Mouse (Mus musculus): ENCODE measurements around the gene Atp5l. TPM values are rescaled to one million over a fixed set of nuclear protein-coding genes. Genes with fewer than 3 reads are reported as not detected.
A peak's percentile ranks its signal among the peaks of the same experiment; 100 is the strongest.
"Not testable (repeated sequence)": the region's sequence is repeated elsewhere in the genome, so short reads cannot be mapped to it uniquely, and the experiment has no call there.

The Atp5l gene
- 1,009 and 1,200 TPM in 2 replicates for polyA plus RNA-seq (2015; fragmentation: Nextera tagmentation; extraction: Ambion mirVana)

- peak within 1 kb of the TSS; percentile 88 for H3K27ac ChIP-seq (replicated peaks)
- H3K9me3 ChIP-seq: no peaks in the 10 kb centered on the region
- H3K36me3 ChIP-seq: peaks cover 16% of the 10 kb centered on the region
- no peaks in the 10 kb centered on the region for H3K27me3 ChIP-seq (replicated peaks)
- H3K4me1 ChIP-seq: peaks cover 18% of the 10 kb centered on the region
- under 1% methylated on average over 48 of the region's 48 CpGs for WGBS
- peak; percentile 72 for ATAC-seq (ENCODE audit: extremely low read depth, insufficient number of reproducible peaks, low FRiP score, low TSS enrichment)
- peak within 1 kb of the TSS; percentile 77 for H3K4me3 ChIP-seq
- H3K9ac ChIP-seq: peak within 1 kb of the TSS; percentile 92
- peak within 1 kb of the TSS; percentile 78 for H3K4me2 ChIP-seq
Measured at GRCm38 (mm10) chr9:44920374-44921122, at the start of gene Atp5l. Atp5l (minus strand) TSS chr9:44920742.

- no peak for ATAC-seq (ENCODE audit: extremely low read depth, insufficient number of reproducible peaks, low FRiP score, low TSS enrichment)
Measured at GRCm38 (mm10) chr9:44969450-44969849, 48.9 kb upstream of the Atp5l start.

GRCm38 (mm10) chr9:44967763-44968162 lies 47.2 kb upstream of the Atp5l start:
- H3K9me3 ChIP-seq; H3K9ac ChIP-seq; ATAC-seq (ENCODE audit: extremely low read depth, insufficient number of reproducible peaks, low FRiP score, low TSS enrichment); H3K4me3 ChIP-seq; H3K36me3 ChIP-seq; H3K4me2 ChIP-seq; H3K27ac ChIP-seq (replicated peaks): not testable (repeated sequence)
- WGBS: 79% methylated on average over 5 of the region's 5 CpGs
- H3K27me3 ChIP-seq (replicated peaks): peaks cover 25% of the 10 kb centered on the region
- peaks cover 16% of the 10 kb centered on the region for H3K4me1 ChIP-seq

More at GRCm38 (mm10) chr9:44969450-44969849, 48.9 kb upstream of the Atp5l start:
- no peak overlapping the region for H3K4me2 ChIP-seq
- no peak overlapping the region for H3K4me3 ChIP-seq
- peaks cover 42% of the 10 kb centered on the region for H3K27me3 ChIP-seq (replicated peaks)
- no peak overlapping the region for H3K9ac ChIP-seq
- no peaks in the 10 kb centered on the region for H3K9me3 ChIP-seq
- WGBS: 57% methylated on average over 1 of the region's 1 CpGs
- no peaks in the 10 kb centered on the region for H3K36me3 ChIP-seq
- peaks cover 11% of the 10 kb centered on the region for H3K4me1 ChIP-seq
- no peak overlapping the region for H3K27ac ChIP-seq (replicated peaks)

- H3K9me3 ChIP-seq: no peaks in the 10 kb centered on the region
- H3K4me2 ChIP-seq: no peak overlapping the region
- no peak overlapping the region for H3K9ac ChIP-seq
- peaks cover 16% of the 10 kb centered on the region for H3K4me1 ChIP-seq
- H3K4me3 ChIP-seq: no peak overlapping the region
- peaks cover 17% of the 10 kb centered on the region for H3K36me3 ChIP-seq
- WGBS: 20% methylated on average over 3 of the region's 3 CpGs
- H3K27ac ChIP-seq (replicated peaks): no peak overlapping the region
- no peak for ATAC-seq (ENCODE audit: extremely low read depth, insufficient number of reproducible peaks, low FRiP score, low TSS enrichment)
- peaks cover 18% of the 10 kb centered on the region for H3K27me3 ChIP-seq (replicated peaks)
Measured at GRCm38 (mm10) chr9:44966815-44967242, 46.3 kb upstream of the Atp5l start.

- peaks cover 25% of the 10 kb centered on the region for H3K36me3 ChIP-seq
- peaks cover 10% of the 10 kb centered on the region for H3K27me3 ChIP-seq (replicated peaks)
- H3K4me2 ChIP-seq: peak overlapping the region; percentile 95
- peak overlapping the region; percentile 77 for H3K9ac ChIP-seq
- peak overlapping the region; percentile 89 for H3K4me3 ChIP-seq
- H3K27ac ChIP-seq (replicated peaks): peak overlapping the region; percentile 32
- WGBS: 14% methylated on average over 10 of the region's 10 CpGs
- peaks cover 16% of the 10 kb centered on the region for H3K4me1 ChIP-seq
- no peaks in the 10 kb centered on the region for H3K9me3 ChIP-seq
- no peak for ATAC-seq (ENCODE audit: extremely low read depth, insufficient number of reproducible peaks, low FRiP score, low TSS enrichment)
Measured at GRCm38 (mm10) chr9:44965833-44966466, 45.4 kb upstream of the Atp5l start.

- 1% methylated on average over 39 of the region's 39 CpGs for WGBS
- ATAC-seq (ENCODE audit: extremely low read depth, insufficient number of reproducible peaks, low FRiP score, low TSS enrichment): peak; percentile 86
- H3K27ac ChIP-seq (replicated peaks): peak within 1 kb of the TSS; percentile 60
Measured at GRCm38 (mm10) chr9:44965126-44965832, 44.7 kb upstream of the Atp5l start, which contains the start of gene Ube4a. Ube4a (minus strand) TSS chr9:44965600.

GRCm38 (mm10) chr9:44954432-44954831 lies 33.9 kb upstream of the Atp5l start:
- Histone ChIP-seq H3K27me3 (replicated peaks) (no peaks in the 10 kb centered on the region), H3K4me2 (no peak overlapping the region), H3K4me1 (no peaks in the 10 kb centered on the region), H3K36me3 (peaks cover 94% of the 10 kb centered on the region), H3K9me3 (no peaks in the 10 kb centered on the region), H3K27ac (replicated peaks) (no peak overlapping the region), H3K4me3 (no peak overlapping the region), H3K9ac (no peak overlapping the region)
- no peak for ATAC-seq (ENCODE audit: extremely low read depth, insufficient number of reproducible peaks, low FRiP score, low TSS enrichment)
- WGBS: 88% methylated on average over 3 of the region's 3 CpGs

More at GRCm38 (mm10) chr9:44965126-44965832, 44.7 kb upstream of the Atp5l start, which contains the start of gene Ube4a:
- H3K9ac ChIP-seq: peak within 1 kb of the TSS; percentile 91
- H3K4me1 ChIP-seq: peaks cover 16% of the 10 kb centered on the region
- H3K4me2 ChIP-seq: peak within 1 kb of the TSS; percentile 95
- H3K4me3 ChIP-seq: peak within 1 kb of the TSS; percentile 89
- H3K9me3 ChIP-seq: no peaks in the 10 kb centered on the region
- H3K36me3 ChIP-seq: peaks cover 32% of the 10 kb centered on the region
- peaks cover 4% of the 10 kb centered on the region for H3K27me3 ChIP-seq (replicated peaks)

GRCm38 (mm10) chr9:44947836-44948235 lies 27.3 kb upstream of the Atp5l start:
- H3K36me3 ChIP-seq: peaks cover 98% of the 10 kb centered on the region
- no peaks in the 10 kb centered on the region for H3K9me3 ChIP-seq
- H3K4me1 ChIP-seq: no peaks in the 10 kb centered on the region; the same call in 1 of the 2 replicates
- H3K27me3 ChIP-seq (replicated peaks): no peaks in the 10 kb centered on the region
- H3K4me3 ChIP-seq: no peak overlapping the region
- no peak for ATAC-seq (ENCODE audit: extremely low read depth, insufficient number of reproducible peaks, low FRiP score, low TSS enrichment)
- H3K27ac ChIP-seq (replicated peaks): no peak overlapping the region
- no peak overlapping the region for H3K4me2 ChIP-seq
- no peak overlapping the region for H3K9ac ChIP-seq
- 87% methylated on average over 5 of the region's 5 CpGs for WGBS

- Histone ChIP-seq H3K27ac (replicated peaks) (no peak overlapping the region), H3K27me3 (replicated peaks) (no peaks in the 10 kb centered on the region), H3K4me2 (no peak overlapping the region), H3K4me1 (peaks cover 7% of the 10 kb centered on the region), H3K9me3 (no peaks in the 10 kb centered on the region), H3K4me3 (no peak overlapping the region), H3K36me3 (peaks cover 98% of the 10 kb centered on the region), H3K9ac (no peak overlapping the region)
- ATAC-seq (ENCODE audit: extremely low read depth, insufficient number of reproducible peaks, low FRiP score, low TSS enrichment): no peak
- 86% methylated on average over 7 of the region's 7 CpGs for WGBS
Measured at GRCm38 (mm10) chr9:44946185-44946695, 25.7 kb upstream of the Atp5l start.

GRCm38 (mm10) chr9:44942421-44942820 lies 21.9 kb upstream of the Atp5l start:
- Histone ChIP-seq H3K36me3 (peaks cover 98% of the 10 kb centered on the region), H3K9me3 (no peaks in the 10 kb centered on the region), H3K27me3 (replicated peaks) (no peaks in the 10 kb centered on the region), H3K9ac (no peak overlapping the region), H3K4me1 (peaks cover 7% of the 10 kb centered on the region), H3K4me3 (no peak overlapping the region), H3K27ac (replicated peaks) (0 out of 2 replicates have a peak overlapping the region, but pooled peaks have one; percentile 12), H3K4me2 (no peak overlapping the region)
- WGBS: 83% methylated on average over 4 of the region's 4 CpGs
- no peak for ATAC-seq (ENCODE audit: extremely low read depth, insufficient number of reproducible peaks, low FRiP score, low TSS enrichment)

GRCm38 (mm10) chr9:44941756-44942155 lies 21.2 kb upstream of the Atp5l start:
- Histone ChIP-seq H3K4me2 (no peak overlapping the region), H3K4me1 (peaks cover 7% of the 10 kb centered on the region), H3K36me3 (peaks cover 98% of the 10 kb centered on the region), H3K4me3 (no peak overlapping the region), H3K9me3 (no peaks in the 10 kb centered on the region), H3K9ac (no peak overlapping the region), H3K27ac (replicated peaks) (0 out of 2 replicates have a peak overlapping the region, but pooled peaks have one; percentile 12), H3K27me3 (replicated peaks) (no peaks in the 10 kb centered on the region)
- no peak for ATAC-seq (ENCODE audit: extremely low read depth, insufficient number of reproducible peaks, low FRiP score, low TSS enrichment)
- WGBS: 61% methylated on average over 4 of the region's 4 CpGs
